Mouse (Mus musculus) layer of hippocampus, postnatal 25 days (tissue): ENCODE measurements at regions not wholly inside any gene's neighbourhood (a gene's known extent, or its start where the extent isn't known, plus 50 kb on each side); places are given as distances from the start of the nearest gene placed in this dataset.

ENCODE experiments used
- DNase-seq, 2 experiments: peaks; one replicate each; pipeline ENCODE4 v3.0.0; 2022; ENCODE audit warnings: mixed read lengths in 2 of 2, low spot score in 1 of 2; ENCODE audit errors: extremely low spot score in 1 of 2

DNA sequence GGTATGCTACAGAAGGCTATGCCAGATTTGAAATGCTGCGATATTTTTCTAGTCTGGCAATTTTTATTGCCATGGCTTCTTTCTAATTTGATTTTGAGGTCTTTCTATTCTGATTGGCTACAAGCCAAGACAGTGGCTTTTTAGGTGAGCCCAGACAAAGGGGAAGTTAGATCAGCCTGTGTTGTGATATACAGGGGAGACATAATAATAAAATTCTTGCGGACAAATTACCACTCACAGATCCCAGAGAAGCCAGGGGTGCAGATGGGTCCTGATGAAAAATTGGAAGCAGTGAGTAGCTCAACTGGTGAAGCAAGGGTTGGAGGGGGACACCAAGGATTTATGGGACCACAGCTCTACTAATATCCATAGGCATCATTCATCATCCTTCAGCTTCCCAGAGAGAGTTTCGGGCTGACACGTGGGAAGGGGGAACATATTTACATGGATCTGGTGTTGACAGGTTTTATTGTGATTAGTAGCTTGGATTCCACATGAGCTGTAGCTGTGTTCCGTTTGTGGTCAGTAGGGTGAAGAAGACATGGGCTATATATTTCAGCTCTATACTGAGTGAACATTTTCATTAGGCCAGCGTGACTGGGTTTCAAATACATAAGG, 190.0 kb downstream of the Gm5447 start:
- DNase-seq: no peak

DNA sequence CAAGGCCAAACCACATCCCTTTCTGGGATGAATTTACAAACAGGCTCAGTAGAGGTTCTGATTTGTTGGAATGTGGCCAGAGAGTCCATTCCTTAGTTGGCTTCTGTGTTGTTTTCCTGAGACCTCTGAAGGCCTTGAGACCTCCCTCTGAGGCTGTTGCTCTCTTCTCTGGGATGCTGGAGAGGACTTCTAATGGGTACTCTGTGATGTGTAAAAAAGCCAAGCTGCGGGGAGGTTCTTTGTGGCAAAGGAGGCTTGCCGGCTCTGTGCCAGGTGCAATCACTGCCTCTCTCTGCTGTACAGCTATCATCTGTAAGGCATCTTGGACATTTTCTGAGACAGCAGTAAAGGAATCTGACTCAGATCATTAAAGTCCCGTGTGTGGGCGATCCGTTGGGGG, 192.3 kb downstream of the Gm5447 start:
- no peak for DNase-seq

DNA sequence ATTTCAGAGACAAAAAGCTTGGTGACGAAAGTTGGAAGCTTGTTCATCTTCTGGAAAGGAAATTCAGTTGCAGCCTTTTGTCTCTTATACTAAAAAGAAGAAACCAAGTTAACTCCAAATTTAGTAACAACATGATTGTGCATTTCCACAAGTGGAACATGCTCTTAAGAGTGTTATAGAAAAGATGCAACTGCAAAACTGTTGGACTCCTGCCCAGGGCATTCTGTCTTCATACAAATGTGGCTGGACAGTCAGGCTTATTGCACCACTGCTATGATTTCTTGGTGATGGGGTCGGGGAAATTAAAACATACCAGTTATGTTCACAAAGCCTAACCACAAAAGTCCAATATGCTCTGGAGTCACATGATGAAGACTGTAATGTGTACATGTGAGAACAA, 194.8 kb downstream of the Gm5447 start:
- no peak for DNase-seq

DNA sequence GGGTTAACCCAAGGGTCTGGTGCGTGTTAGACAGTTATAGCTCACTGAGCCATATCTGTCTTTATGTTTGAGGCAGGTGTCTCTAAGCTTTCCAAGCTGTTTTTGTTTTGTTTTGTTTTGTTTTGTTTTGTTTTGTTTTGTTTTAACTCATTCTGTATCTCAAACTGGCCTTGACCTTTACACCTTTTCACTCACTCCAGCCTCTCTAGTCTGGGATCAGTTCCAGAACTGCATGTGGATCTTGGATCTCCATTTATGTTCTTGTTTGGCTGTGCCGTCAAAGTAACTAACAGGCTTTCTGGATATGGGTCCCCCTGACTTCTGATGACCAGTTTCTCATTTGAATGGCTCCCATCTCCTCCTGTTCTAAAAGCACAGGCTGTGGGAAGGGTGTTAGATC, 197.7 kb downstream of the Gm5447 start:
- no peak for DNase-seq

DNA sequence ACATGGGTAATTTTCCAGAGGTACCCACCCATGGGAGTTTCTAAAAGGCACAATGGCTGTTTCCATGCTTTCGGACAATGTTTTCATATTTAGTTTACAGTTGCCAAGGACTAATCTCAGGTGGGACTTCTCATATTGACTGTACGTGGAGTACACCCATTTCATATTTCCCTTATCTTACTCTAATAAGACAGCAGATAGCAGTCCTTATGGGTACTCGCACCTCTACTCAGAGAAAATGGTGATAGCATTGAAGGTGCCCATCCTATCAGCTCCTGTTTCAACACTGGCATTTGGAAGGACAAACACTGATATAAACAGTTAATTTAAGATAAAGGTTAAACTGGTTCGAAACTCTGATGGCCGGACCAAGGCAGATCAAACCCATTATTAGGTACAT, 198.6 kb downstream of the Gm5447 start:
- no peak for DNase-seq

DNA sequence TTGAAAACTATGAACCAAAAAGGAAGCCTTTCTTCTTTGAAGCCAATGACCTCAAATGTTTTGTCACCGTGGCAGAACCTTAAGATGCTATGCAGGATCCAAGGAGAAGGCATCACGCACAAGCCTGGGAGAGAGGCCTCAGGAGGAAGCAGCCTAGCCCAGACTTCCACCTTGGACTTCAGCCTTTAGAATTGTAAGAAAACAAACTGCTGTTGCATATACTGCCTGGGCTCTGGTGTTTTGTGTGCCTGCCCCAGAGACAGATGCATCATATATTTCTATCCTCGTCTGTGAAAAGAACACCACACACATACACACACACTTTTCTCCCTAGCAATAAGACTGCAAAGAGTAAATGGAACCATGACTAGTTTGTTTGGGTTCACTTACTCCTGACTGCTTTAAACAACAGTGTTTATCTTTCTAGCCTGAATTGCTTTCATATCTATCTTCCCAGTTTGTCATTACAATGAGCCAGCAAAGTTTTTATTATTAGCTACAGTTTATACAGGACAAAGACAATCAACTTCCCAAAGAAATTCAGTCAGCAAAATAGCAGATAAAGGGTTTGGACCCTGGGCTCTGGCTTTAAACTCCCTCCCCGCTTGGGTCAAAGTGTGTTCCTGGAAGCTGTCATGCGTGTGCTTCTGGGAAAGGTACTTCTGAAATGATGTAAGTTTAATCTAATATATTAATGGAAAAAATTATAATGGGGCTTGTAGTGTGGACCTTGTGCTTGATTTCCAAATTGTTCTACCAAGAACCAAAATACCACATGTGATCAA, 204.2 kb downstream of the Gm5447 start:
- no peak for DNase-seq

DNA sequence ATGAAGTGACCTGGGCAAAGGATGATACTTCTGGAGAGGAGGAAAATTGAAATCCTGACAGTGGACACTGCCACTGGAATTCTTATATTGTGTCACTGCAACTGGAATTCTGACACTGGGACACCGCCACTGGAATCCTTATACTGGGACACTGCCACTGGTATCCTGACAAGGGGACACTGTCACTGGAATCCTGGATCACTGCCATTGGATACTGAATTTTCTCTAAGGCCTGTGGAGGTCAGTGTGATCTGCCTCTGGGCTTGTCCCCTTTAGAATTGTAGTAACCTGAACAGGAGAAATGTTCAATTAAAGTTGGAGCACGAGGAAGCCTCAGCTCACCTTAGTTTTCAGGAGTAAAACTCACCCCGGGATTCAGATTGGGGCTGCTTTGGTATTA, 205.0 kb downstream of the Gm5447 start:
- no peak for DNase-seq

DNA sequence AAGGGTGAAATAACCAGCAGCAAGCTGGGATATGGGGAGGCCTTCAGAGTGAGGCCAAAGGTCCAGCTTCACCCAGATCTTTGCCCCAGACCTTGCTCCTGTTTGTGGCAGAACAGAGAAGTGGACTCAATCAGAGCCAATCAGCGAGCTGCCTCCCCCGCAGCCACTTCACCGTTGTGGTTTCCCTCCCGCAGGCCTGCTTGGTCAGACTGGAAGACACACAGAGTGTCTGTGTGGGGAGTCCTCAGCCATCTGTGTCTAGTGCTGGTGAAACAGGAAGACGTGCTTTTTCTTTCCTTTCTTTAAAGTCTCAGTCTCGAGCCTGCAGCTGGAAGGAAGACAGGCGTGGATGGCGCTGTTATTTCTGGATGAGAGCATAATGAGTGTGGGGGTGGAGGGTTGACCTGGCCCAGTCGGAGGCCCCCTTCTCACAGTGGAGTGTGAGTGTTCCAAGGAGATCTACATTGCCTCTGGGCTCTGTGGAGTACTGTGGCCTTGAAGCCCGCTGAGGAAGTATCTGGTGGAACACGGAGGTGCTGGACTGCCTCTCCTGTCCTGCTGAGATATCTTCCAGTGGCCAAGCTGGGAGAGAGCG, 205.5 kb downstream of the Gm5447 start:
- DNase-seq: peak in 1 of 2 experiments; percentile 10

DNA sequence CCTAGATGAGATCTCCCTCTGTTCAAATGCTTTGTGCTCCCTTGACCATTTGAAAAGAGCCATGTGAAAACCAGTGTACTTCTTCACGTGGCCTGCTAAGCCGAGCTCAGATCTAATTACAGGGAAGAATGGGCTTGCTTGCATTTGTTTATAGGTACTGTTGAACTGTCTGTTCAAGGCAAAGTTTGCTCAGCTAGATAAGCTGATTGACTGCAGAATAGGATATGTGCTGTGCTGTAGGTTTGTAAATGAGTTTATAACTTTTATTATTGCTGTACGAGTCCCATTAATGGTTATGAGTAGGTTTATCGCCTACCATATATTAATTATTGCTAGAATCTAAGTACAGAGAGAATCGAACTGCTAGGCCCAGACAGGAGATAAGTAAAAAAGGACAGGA, 207.5 kb downstream of the Gm5447 start:
- DNase-seq: no peak

DNA sequence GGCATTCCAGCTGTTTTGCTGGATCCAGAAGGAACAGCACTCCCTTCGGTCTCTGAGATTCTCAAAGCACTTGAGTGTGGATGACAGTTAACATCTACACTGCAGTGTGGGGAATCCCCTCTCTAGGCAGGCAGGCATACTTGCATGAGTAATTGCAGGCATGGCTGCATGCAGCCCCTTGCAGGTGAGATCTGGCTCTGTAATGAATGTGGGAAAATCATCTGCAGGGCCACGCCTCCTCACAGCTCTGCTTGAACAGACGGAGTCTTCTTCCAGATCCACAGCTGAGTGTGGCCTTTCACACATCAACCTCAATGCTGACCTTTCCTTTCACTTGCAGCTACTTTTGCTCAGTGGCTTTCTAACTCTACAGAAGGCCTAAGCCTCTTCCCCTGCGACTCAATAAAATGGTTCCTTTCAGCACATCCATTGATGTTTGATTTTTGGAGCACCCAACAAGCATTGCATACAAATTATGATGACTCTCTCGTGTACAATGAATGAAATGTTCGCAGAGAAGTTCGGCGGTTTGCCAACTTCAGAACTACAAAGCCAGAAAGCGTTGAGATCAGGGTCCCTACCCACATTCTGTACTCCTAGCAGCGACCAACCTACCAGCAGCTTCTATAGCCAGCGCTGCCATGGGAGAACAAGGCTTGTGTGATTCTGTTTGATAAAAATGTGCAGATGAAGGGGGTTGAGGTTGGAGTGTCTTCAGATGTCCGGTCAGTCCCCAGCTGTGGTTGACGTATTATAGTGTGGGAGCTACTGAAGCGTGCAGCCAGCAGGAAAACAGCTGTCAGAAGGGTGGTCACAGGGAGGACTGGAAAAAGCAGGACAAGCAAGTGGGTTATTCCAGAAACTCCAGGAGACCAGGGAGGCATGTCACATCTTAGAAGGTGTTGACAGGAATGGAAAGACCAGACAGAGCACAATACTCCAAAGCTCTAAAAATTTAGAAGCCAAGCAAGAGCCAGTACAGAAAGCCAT, 211.1 kb downstream of the Gm5447 start:
- DNase-seq: no peak

DNA sequence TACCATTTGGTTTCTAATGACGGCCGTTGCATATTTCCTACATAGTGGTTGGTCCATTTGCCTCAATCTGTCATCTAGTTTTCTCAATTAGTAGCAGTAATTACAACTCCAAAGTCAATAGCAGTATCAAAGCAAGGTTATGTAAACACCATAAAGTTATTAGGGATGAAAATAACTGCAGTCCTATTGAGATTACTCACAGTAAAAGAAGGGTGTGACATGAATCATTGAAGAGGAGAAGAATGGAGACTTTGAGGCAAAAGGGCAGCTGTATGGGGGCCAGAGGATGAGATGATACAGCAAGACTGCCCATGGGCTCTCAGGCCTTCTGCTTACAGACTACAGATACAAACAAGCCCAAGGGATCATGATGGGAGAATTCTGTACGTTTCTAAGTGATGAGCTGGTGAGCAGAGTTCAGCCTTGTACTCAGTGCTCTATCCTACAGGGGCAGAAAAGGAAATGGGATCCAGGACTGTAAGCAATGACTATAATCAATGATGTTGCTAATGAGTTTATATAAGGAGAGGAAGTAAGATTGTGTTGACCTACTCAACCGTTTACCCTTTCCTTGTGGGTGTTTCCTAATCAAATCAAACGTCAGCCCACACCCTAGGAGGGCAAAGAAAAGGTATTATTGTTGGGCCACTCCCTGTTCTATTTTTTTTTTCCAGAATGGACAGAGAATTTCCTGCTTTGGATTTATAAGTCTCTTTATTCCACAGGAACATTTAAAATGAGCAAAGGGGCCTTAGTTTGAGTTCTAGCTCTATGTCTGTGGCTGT, 213.0 kb downstream of the Gm5447 start:
- no peak for DNase-seq

DNA sequence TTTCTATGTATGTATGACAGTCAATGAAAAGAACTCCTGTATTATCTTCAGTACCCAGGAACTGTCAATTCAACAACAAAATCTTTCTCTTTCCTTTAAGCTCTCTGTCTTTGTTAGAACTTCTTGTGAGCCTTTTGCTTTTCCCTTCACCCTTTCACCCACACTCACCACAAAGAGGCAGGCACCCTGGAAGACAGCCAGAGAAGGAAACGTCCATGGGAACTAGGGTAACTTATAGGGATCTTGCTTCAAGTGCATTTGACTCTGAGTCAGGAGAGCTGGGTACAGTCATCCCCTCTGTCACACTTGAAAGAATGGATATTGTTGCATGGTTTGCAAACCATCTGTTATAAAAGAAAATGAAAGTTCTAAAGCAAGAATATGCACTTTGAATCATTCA, 215.1 kb downstream of the Gm5447 start:
- no peak for DNase-seq

DNA sequence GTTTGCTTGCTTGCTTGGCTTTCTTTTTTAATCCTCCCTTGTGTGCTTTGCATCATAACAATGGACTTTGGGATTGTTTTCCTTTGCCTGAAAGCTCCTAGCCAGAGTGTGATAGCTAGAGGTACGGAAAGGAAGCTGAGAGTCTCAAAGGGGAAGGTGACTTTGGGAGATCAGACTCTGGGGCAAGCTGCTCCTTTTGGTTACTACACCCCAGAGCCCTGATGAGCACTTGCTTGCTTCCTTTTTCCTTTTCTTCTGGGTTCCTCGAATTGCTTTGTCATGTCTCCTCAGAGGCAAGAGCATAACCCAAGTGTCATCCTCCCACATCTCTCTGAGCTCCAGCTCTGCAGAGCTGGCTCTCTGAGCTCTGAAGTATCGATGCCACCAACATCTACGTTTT, 216.0 kb downstream of the Gm5447 start:
- no peak for DNase-seq

DNA sequence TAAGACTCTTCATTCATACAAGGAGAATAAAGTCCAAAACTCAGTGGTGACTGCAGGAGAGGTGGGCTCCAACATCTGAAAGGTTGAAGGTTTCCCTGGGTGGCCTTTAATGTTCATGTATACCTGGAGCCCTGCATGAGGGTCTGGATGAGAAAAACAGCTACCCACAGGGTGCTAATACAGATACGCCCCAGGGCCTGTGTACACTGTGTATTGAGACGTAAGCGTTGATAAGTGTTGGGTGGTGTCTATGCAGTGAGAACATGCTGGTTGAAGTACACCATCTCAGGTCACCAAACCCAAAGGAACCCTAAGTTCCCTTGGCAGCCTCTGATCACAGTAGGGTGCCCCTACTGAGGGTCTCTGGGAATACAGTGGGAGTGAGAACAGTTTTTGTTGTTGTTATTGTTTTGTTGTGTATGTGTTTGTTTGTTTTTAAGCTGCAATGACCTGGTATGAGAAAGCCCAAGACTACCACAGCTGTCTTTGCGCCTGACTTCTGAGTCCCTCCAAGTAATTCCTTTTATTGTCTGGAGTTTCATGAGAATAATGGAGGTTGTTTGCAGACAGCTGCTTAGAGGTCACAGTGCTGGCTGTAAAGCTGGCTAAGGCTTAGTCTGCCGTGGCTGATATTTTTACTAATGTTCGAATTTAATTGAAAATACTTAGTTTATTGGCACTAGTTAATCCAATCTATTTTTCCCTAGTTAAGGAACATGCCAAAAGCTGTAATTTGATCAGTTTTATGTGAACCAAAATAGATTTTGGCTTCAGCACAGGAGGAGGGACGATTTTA, 217.5 kb downstream of the Gm5447 start:
- DNase-seq: no peak

DNA sequence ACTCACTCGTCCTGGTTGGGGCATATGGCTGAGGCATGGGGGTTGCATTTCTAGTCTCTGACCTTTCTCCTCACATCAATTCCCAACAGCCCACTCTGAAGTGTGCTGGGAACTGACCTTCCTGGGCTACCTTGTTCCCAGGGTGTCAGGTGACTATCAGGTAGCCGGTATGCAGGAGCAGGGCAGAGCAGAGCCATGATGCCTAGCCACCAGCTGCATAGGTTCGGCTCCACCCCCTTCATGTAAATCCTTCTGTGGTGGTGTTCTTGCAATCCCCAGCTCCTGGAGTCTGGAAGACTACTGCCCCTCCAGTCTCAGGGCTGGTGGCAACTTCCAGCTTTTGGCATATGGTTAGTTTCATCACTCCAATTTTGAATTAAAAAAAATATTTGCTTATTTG, 221.0 kb downstream of the Gm5447 start:
- no peak for DNase-seq

DNA sequence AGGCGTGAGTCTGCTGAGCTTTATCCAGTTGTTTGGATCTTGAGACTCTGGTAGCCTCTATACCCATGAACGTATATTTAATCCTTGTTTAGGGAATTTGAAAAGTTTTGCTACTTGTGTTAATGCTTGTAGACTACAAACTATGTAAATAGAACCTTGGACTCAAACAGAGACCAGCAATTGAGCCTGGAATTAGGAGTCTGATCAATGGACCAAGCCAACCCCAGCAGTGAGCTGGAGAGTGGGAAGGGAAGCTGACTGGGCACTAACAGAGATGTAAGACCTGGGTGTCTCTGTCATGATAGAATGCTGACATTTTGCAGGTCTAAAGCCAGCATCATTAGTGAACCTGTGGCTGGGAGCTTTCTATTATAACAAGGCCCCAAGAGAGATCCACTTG, 222.5 kb downstream of the Gm5447 start:
- DNase-seq: no peak

DNA sequence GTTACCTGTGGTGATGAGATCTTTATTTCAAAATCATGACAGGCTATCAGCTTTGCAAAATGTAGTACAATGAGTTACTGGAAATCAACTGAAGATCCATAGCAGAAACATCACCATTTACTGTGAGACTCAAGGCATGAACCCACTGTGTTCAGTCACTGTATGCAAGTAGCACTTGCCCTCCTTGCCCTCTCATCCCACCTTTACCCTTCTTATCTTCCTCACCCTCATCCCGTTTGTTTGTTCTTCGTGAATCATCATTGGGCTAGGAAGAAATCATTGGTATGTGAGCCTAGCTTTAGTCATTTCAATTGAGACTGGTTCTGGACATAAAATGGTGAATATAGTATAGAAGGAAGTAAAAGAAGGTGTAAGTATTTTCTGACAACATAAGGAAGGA, 223.6 kb downstream of the Gm5447 start:
- DNase-seq: no peak

DNA sequence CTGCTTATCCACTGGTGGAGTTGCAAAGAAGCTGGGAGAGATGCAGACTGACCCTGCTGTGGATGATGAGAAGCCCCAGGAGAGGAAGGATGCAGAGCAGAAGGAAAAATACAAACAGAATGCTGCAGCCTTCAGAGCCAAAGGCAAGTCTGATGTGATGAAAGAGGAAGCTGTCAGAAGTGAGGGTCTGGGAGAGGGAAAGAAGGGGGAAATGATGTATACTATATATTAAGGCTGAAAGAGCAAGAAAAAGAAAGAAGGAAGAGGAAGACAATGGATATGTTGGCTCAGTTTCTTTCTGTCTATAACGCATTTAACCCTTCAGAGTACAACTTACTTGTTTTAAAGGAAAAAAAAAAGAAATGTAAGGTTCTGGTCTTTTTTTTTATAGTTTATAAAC, 225.4 kb downstream of the Gm5447 start:
- no peak for DNase-seq

DNA sequence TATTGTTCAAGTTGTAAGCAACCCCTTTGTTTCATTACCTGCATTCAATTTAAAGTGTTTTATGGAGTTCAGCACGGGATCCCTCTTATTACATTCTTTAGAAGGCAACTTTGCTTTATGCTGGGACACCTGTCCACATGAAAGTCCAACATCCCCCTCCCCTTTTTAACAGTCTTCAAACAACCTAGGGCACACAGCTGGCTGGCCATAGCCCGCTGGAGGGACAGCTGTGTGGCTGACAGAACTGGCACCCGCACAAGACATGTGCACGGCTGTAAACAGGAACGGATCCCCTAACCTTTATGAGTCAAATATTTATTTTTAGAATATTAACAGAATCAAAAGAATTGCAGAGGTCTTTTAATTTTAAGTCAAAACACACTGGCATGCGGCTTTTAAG, 230.1 kb downstream of the Gm5447 start:
- DNase-seq: no peak
